Mouse (Mus musculus) kidney, adult 8-10 months (tissue): ENCODE results near the gene Pdia6.

Source experiments
- DNase-seq, 2 experiments: peaks; one replicate each; pipeline ENCODE4 v3.0.0; 2022

The Pdia6 gene

DNA sequence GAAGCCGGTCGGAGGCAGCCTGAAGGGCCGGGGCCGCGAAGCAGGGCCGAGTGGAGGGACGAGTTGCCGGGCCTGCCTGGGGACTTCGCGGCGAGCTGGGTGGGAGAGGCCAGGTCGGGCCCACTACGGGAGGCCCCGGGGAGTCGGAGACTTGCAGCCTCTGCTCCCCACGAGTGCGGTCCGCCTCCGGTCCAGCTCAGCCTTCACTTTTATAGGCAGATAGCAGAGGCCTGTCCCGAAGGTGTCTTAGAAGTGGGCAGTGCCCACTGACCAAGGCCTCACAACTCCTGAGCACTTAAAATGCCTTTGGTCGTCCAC lies 287 bp downstream of the Pdia6 start:
- DNase-seq = no peak

DNA sequence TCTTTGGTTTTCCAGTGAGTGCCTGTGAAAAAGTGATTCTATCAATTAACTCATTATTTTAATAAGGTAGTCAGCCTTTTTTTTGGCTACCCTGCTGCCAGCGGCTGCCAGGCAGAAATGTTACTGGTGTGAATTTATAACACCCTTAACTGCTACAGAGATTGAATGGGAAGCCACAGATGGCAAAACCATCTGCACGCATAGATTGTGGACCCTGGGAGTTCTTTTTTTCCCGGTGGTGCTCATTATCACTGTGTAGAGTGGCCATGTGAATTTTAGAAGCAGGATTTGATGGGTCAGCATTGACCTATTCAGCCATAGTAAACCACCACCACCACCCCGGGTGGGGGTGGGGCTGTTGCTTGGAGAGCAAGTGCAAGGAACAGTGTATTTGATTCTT lies 971 bp downstream of the Pdia6 start:
- no peak for DNase-seq

GRCm38 (mm10) chr12:17271272-17271671 lies 4.9 kb downstream of the Pdia6 start:
- peak in 1 of 2 experiments; percentile 27 for DNase-seq

DNA sequence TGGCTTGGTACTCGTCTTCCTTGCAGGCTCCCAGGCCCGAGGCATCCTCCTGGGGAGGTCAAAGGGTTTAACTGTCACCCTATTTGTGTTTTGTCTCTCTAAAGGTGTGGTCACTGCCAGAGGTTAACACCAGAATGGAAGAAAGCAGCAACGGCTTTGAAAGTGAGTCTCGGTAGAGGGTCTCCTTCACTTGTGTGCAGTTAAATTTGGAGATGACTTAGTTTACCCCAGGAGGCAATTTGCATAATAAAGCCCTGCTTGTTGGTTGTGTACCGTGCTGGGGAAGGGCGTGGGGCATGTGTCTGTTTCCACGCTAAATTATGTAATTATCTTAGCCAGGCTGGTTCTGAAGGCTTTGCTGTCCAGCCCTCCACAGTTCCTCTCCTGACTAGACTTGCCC lies 7.5 kb downstream of the Pdia6 start:
- DNase-seq = no peak

- DNase-seq = no peak
Measured at GRCm38 (mm10) chr12:17288496-17288895, 22.2 kb downstream of the Pdia6 start.

DNA sequence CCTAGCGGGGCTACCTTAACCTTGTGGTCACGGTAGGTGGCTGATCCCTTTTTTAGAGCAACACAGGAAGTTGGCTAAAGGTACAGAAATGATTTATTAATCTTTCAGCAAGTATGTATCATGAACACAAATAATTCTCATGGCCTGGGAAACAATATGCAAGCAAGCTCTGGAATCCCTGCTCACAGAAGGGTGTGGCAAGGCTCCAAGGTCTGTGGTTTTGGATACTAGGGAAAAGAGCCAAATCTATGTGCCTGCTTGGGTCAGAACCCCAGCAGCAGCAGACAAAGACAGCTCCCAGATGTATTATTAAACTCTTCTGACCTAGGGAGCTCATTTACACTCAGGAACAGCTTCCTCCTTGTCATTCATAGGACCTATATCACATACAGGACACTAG lies 22.7 kb downstream of the Pdia6 start:
- DNase-seq = no peak

- no peak for DNase-seq
Measured at GRCm38 (mm10) chr12:17289913-17290312, 23.6 kb downstream of the Pdia6 start.

DNA sequence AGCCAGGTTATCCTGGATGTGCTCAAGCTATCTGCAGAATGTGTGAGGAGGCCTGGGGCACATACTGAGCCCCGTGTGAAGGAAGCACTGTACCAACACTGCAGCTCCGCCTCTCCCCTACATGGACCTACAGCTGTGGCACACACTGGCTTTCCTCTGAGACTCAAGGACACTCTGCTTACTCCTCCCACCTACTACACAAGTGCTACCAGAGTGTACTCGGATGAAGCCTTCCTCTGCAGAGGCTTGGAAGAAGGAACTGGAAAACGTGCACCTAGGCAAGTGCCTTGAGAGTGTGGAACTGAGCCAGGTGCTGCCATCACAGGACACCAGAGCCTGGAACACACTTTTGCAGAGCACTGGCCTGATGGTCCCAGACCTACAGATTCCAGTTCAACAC lies 24.2 kb downstream of the Pdia6 start:
- DNase-seq = no peak

GRCm38 (mm10) chr12:17296899-17297298 lies 30.6 kb downstream of the Pdia6 start:
- no peak for DNase-seq

DNA sequence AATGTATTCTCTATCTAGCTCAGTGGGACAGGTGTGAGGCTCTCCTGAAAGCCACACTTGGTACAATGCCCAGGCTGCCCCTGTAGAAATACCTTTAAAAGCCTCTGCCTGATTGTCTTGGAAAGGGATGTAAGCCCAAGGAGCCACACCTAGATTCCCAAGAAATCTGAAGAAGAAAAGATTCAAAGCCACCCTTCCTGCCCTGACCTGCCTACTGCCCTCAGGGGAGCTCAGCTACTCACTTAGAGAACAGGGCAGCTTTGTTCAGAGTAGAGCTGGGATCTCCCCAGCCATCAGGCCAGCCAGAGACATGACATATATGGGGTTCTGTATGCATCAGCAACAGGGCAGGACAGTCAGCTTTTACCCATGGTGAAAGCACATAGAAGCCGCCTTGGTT lies 33.6 kb downstream of the Pdia6 start:
- no peak for DNase-seq

- DNase-seq = no peak
Measured at GRCm38 (mm10) chr12:17305445-17305844, 39.1 kb downstream of the Pdia6 start.

GRCm38 (mm10) chr12:17308246-17308645 lies 41.9 kb downstream of the Pdia6 start:
- no peak for DNase-seq

DNA sequence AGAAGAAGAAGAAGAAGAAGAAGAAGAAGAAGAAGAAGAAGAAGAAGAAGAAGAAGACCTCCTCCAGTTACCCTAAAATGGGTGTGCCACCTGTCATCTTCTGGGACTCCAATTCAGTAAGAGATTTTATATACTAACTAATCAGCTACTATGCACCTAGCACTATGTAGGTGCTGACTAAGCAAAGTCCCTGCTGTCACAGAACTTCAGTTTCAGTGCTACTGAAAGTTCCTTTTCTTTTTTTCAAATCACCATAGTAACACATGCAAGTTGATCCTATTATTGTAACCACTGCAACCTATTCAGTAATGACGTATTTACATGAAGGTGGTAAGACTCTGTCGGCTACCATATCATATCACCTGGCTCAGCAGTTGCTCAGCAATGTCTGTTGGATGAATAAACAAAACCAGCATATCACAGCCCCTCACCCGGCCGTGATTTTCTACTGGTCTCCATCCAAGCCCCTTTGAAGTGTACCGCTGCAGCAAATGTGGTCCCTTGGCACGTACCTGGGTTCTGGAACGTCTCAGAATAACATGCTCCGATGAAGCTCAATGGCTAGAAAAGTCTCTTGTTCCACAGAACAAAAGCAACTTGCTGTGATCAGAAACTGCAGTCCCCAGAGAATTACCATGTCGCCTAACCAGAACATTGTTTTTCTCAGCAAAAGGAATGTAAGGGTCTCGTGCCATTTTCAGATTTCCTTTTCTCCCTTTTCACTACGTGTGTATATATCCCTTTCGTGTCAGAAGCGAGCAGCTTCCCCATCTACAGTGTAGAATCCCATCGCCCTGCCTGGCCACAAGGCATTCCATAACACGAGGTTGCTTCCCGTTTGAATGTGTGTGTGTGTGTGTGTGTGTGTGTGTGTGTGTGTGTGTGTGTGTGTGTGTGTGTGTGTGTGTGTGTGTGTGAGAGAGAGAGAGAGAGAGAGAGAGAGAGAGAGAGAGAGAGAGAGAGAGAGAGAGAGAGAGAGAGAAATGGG lies 44.8 kb downstream of the Pdia6 start:
- DNase-seq = no peak

DNA sequence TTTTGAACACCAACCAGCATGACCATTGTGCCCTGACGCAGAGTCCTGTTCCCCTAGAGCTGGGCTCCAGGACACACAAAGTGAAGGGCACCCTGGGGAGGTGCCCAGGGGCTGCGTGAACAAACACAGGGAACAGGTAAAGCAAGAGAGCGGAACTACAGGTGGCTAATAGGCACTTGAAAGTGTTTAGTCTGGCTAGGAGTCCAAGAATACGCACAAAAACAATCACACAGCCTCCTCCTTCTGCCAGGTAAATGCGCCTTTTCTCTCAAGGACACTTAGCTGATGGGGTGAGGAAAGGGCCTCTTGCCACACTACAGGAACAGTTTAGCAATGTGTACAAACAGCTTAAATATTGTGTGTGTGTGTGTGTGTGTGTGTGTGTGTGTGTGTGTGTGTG lies 49.8 kb downstream of the Pdia6 start:
- no peak for DNase-seq

DNA sequence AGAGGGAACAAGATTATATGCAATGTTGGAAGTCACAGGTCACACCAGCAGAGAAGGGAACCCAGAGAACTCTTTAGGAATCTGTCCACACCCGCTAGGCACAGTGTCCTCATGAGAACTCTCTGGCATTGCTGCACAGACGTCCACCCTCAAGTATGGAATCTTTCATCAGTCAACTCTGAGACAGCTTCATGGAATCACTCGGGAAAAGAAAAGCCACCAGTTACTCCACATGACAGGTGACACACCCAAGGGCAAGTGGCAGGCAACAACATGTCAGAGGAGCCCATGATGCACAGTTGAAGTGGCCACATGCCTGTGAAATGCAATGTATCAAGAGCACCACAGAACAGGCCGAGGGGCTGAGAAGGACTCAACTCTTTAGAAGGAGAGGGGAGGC lies 51.6 kb downstream of the Pdia6 start:
- no peak for DNase-seq

DNA sequence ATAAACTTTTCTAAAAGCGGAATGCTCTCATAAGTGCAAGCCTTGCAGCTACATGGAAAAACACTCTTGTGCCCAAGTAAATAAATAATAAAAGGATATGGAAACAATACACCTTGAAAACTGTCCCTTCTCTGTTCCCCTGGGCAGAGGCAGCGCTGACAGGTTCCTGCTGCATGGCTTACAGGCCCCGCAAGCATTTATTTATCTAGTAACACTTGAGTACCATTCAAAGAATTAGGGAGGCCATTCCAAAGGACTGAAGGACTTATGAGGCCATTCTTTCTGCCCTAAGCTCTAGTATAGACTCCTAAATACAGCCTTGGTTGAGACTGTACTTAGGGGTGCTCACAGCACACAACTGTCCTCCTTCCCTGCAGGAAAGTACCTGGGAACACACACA lies 52.1 kb downstream of the Pdia6 start:
- no peak for DNase-seq

DNA sequence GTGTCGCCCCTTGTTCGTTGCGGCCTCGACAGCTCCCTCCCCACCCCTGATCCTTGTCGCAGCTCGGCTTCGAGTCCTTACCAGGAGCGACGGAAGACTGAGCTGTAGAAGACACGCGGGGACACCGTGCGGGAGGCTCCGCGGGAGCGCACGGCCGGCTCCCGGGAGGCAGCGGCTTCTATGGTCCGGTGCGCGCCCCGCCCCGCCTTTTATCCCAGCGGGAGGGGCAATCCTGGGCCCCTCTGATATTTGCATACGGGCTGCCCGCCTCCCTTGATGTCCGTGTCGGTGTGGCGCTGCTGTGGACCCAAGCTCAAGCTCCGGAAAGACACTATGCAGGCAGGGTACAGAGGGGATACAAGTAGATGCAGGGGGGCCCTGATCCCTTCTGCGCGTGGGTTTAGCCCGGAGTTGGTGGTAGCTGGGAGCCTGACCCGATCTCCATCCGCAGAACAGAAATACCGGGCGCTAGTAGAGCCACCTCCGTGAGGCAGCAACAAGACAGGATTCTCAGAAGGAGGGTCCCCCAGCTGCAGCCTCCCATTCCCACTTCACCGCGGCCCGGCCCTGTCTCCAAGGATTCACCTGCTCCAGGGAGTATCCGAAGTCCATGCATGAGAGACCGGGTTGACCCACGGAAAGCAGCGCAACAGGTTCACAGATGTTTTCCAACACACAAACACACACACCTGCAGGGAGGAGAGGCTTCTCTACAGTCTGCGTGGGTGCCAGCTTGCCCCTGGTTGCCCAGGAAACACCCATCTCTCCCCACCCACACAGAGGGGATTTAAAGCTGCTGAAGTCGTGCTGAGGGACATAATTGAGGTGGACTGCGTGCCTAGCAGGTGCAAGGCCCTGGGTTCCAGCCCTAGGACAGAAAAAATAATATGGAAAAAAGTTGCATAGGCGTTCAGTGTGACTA lies 58.5 kb downstream of the Pdia6 start:
- peak; percentile 47 to 53 for DNase-seq

DNA sequence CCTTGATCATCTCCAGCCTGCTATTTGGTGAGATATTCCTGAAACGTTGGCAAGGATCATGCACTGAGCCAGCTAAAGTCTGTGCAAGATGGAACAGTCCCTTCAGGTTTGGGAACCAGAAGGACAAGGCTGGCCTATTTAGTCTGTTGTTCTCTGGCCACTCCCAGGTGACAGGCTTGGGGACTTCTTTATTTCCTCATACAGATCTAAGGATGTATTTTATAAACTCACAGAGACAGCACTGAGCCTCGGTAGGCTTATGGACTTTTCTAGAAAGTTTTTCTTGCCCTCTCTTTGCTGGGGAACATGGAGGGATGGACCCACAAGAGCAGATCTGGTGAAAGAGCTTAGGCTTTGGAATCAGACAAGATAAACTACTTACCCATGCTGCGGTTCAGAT lies 62.9 kb downstream of the Pdia6 start, which contains the start of gene Atp6v1c2:
Gene Atp6v1c2 (minus strand): TSS at position 101 of the 400 bp plus-strand sequence.
- DNase-seq = no peak

- peak in 1 of 2 experiments; percentile 43 for DNase-seq
Measured at GRCm38 (mm10) chr12:17333459-17333858, 67.1 kb downstream of the Pdia6 start.
